Mouse (Mus musculus) right cerebral cortex, adult 18-20 months (tissue): Measurements from ENCODE around the gene Inpp5b.
"Not testable (repeated sequence)": the region's sequence is repeated elsewhere in the genome, so short reads cannot be mapped to it uniquely, and the experiment has no call there.

Experiments used
- DNase-seq: peaks from one replicate; pipeline ENCODE4 v3.0.0; 2022; ENCODE audit warnings: mixed read lengths

Inpp5b gene

DNA sequence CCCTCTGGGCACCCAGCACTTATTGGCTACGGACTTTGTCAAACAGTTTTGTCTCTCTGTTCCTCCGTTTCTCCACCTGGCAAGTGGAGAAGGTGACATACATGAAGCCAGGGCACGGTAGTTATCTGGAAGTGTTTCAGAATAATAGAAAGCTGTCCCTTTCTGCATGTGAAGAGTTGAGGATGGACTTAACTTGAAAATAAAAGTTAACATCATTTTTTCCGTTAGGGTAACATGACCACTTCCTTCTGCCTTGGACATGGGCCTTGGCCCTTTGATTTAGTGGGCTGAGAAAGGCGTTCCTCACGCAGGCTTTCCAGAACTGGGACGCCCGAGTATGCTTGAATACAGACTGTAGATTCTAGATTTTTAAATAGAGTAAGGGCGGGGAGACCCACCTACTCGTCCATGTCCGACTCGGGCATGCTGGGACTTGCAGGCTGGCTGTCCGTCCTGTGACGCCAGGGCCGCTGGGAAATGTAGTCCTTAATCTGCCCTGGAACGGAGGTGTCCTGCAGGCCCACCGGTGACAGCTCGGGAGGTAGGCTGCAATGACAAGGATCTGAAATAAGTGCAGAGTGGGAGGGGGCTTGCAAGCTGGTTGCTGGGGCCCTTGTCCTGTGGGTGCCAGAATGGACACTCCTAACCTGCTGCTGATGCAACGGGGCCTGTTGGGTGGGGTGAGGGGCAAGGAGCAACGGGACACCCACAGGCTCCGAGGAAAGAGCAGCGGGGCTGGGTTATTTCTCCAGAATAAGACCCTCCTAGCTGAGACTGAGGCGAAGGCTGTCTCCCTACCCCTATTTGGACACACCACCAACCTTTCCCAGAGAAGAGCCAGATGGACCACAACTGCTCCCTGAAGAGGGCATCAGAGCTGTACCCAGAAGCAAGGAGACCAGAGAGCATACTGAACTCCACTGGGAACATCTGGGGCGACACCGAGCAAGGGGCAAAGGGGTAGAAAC lies at the start of gene Inpp5b:
Gene Inpp5b (plus strand): TSS at position 475 of the 968 bp plus-strand sequence.
- peak; percentile 90 for DNase-seq

GRCm38 (mm10) chr4:124692416-124692861 lies 49.2 kb upstream of the Inpp5b start:
- DNase-seq: no peak

- DNase-seq: peak; percentile 90
These were observed 48.3 kb upstream of the Inpp5b start, which contains the start of gene Utp11 for GRCm38 (mm10) chr4:124693135-124693894. TSS of gene Utp11 (minus strand) at chr4:124693600.

DNA sequence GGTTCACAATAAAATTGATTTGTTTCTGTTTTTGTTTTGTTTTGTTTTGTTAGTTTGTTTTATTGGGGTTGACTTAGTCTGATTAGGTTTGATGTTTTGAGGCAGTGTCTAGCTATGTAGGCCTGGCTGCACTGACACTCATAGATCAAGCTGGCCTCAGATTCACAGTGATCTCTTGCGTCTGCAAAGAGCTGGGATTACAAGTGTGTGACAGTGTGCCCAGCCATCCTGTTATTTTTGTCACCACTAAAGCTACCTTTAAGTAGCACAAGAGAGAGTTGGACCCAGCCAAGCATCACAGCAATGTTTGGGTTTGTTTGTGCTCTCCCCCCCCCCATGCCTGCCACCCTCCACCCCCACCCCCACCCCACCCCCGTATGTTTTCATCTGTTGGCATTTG lies 47.1 kb upstream of the Inpp5b start:
- no peak for DNase-seq

GRCm38 (mm10) chr4:124695786-124696516 lies 45.7 kb upstream of the Inpp5b start:
- DNase-seq: no peak

- DNase-seq: no peak
These were observed 41.9 kb upstream of the Inpp5b start for GRCm38 (mm10) chr4:124699791-124700190.

GRCm38 (mm10) chr4:124700248-124700971 lies 41.2 kb upstream of the Inpp5b start, which contains the start of gene Fhl3:
TSS of gene Fhl3 (plus strand) at chr4:124700701.
- DNase-seq: no peak

DNA sequence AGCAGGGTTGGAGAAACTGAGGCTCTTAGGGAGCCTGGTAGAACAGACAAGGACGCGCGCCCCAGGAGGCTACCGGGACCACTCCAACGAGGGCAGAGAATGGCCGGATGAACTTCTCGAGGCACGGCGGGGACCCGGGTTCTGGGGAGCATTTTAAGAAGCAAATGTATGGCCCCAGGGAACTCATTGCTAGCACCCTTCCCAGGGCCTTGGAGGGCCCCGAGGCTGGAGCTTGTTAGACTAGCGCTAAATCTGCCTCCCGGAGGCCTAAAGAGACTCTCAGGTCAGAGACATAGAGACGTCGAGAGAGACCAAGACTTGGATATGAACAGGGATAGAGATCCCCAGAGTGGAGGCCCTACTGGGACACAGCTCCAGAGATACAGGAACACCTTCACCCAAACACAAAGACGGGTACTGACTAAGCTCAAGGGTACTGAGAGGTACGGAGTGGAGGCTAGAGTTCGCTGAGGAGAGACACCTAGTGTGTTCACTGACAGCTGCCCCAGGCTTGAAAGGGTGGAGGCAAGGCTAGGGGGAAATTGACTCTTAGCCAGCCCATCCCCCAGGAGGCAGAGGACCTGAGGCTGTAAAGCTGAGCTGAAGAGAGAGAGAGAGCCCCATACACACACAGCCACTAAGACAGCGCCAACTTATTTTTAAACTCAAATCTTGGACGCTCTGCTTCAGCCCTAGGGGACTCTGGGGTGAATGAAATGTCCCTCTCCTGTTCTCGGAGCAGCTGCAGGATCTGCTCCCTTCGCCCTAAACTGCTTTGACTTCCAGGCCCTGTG lies 40.4 kb upstream of the Inpp5b start:
- DNase-seq: no peak

DNA sequence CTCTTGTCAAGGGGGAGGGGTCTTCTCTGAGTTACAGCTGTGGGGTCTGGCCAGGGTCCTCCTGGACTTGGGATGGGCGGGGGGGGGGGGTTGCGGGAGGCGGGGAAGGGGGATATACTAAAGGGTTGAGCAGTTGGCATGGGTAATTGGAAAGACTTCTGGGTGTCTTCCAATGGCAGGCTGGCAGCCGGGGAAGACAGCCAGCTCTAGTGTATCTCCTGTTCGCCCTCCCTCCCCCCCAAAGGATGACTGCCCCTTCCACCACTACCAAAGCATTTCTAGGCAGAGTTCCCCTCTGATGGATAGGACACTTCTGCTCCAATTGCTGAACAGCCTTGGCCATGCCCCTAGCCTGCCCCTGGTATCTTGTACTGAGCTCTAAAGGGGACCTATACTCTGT lies 39.7 kb upstream of the Inpp5b start:
- DNase-seq: no peak

DNA sequence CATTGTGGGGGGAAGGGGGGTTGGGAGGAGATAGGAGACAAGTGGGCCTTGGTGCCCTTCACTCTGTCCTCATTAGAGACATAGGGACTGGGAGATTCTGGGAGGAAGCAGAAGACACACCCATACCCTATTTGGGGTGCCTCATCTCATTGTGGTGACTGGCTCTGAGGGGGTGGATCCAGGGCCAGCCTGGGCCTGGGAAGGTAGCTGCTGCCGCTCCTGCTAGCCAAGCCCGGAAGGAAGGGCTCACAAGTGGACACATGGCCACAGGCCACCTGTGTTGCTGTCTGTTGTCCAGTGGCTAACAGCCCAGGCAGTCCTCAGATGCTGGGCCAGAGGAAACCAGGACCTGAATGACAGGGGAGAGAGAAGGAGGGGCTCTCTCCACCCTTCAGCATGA lies 38.2 kb upstream of the Inpp5b start:
- no peak for DNase-seq

DNA sequence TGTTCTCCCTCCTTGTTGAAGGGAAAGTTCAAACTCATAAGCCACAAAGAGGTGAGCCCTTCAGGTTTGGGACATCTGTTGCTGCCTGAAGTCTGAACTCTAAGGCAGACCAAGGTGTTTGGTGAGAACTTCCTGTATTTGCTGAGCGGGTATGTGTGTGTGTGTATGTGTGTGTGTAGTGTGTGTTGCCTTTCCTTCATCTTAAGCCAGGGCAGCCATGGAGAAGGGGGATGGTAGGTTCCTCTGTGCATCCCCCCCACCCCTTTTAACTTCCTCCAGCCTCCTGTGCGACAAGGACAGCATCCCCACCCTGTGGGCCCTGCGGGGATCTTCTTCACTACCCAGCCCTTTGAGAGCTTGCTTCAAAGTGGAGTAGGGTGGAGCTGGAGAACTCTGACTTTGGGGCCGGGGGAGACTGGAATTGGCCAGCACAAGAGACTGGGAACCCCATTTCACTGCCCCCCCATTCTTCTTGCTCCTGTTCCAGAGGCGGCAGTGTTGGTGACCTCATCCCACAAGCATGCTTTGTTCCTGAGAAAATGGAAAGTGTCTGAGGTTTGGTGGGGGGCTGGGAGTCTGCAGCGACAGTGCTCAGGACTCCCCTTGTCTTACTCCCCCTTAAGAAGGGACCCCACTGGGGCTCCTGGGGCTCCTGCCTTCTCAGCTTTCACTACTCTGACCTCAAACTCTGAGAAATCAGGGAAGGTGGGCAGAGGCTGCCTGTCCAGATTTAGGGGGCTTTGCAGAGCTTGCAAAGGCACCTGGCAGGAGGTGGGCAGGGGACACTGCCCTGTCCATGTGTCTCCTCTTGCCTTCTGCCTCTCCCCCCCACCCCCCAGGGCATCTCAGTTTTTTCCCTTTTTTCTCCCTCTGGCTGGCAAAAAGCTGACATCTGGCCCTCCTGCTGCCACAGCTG lies 37.5 kb upstream of the Inpp5b start:
- DNase-seq: no peak

GRCm38 (mm10) chr4:124704797-124705474 lies 36.7 kb upstream of the Inpp5b start:
- no peak for DNase-seq

DNA sequence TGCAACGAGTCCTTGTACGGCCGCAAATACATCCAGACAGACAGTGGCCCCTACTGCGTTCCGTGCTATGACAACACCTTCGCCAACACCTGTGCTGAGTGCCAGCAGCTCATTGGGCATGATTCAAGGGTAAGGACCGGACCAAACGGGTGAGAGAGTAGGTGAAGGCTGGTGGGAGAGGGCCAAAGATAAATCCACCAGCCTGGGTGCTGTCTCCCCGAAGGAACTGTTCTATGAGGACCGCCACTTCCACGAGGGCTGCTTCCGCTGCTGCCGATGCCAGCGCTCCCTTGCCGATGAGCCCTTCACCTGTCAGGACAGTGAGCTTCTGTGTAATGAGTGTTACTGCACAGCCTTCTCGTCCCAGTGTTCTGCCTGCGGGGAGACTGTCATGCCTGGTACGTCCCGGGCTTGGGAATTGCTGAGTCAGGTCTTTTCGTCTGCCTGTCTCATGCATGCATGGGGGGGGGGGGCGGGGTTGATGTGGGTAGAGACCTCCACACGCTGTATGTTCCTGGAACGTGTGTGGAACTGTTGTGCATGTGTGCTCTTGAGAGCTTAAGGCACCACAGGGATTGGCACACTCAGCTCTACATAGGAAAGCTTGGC lies 35.9 kb upstream of the Inpp5b start:
- no peak for DNase-seq

DNA sequence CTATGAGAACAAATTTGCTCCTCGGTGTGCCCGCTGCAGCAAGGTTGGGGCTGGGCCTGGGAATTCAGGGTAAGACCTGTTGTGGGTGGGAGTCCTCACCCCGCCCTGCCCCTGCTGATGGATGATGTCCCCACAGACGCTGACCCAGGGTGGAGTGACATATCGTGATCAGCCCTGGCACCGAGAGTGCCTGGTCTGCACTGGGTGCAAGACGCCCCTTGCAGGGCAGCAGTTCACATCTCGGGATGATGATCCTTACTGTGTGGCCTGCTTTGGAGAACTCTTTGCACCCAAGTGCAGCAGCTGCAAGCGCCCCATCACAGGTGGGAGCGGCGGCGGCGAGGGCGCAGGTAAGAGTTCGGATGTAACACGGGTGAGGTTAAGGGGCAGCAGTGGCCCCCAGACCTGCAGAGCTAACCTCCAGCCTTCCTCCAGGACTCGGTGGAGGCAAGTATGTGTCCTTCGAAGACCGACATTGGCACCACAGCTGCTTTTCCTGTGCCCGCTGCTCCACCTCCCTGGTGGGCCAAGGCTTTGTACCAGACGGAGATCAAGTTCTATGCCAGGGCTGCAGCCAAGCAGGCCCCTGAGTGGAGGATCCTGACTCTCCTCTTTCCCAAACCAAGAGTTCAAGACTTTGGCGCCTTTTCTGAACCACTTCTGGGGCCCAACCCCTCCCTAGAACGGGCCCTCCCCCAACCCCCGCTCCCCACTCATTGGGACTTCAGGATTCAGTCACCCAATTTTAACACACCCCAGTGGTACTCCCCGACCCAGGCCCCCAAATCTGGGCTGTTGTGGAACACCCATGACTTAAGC lies 34.1 kb upstream of the Inpp5b start:
- not testable (repeated sequence) for DNase-seq

GRCm38 (mm10) chr4:124708200-124708517 lies 33.5 kb upstream of the Inpp5b start:
- DNase-seq: not testable (repeated sequence)

DNA sequence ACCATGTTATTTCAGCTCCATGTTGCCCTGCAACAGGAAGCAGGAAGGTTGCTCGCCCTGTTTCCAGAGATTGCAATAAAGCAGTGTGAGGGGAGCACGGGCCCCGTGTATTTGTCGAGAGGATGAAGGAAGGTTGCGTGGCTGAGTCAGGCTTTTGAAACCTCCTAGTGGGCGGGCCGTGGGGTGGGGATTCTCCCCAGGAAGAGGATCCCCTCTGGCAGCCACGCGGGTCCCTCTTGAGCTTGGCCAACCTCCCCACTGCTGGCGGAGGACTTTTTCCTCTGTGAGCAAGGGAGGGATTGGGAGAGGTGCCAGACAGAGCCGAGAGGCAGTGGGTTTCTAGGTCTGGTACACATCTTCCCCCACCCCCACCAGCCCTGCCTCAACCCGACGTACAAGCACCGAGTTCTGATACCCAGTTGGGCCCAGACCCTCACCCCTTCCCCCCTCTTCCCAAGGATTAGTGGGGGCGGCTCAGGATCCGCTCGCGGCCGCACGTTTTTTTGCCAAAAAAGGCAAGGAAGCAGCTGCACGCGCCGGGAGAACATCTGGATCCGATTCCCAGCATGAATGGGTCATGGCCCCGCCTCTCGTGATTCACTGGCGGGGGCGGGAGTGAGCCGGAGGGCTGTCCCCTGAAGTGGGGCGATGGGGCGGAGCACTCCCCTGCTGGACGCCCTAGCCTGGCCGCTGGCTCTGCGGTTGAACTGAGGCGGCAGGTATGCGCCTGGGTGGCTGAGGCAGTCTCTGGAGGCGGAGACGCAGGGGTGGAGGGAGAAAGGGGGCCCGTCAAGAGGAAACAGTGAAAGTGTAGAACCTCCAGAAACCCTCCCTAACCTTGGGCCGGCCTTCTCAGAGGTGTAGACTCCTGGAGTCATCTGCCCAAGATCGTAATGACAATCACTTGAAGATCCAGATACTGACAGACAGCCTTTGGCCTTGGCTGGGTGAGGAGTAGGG lies 32.9 kb upstream of the Inpp5b start:
- peak; percentile 77 for DNase-seq

GRCm38 (mm10) chr4:124709961-124710446 lies 31.6 kb upstream of the Inpp5b start:
- DNase-seq: no peak
